Mouse (Mus musculus) cortical plate, adult 2 months (tissue): Measurements from ENCODE around the gene Myl4.

Source experiments
- CTCF ChIP-seq: fragments of 200-500 bp; IDR thresholded peaks from 2 replicates; pipeline ENCODE4 v1.5.1; 2011; ENCODE audit warnings: mild to moderate bottlenecking, control low read depth, low read length; ENCODE audit not compliant: insufficient read depth; ENCODE audit errors: extremely low read depth
- POLR2A ChIP-seq: fragments of 200-500 bp; IDR thresholded peaks from 2 replicates; pipeline ENCODE4 v1.6.1; 2011; ENCODE audit warnings: mild to moderate bottlenecking, low read length, control low read depth; ENCODE audit not compliant: insufficient read depth; ENCODE audit errors: extremely low read depth

- TF ChIP-seq CTCF = no peak
- no peak for TF ChIP-seq POLR2A
Measured at GRCm38 (mm10) chr11:104539811-104540210, 10.7 kb upstream of the Myl4 start.
